Mouse (Mus musculus) heart, postnatal 36 days (tissue): Measurements from ENCODE around the gene Napa. TPM values are rescaled to one million over a fixed set of nuclear protein-coding genes. Genes with fewer than 3 reads are reported as not detected.

ENCODE experiments used
- DNase-seq, 2 experiments: peaks; one replicate each; pipeline ENCODE4 v3.0.0; 2021 to 2022
- intact Hi-C: fragments of 180-260 bp; cut with DNase I; formaldehyde crosslinking; loops from one replicate; pipeline ENCODE4 v1.15.1; 2025
- total RNA-seq, 2 experiments: library from RNA; stranded (reverse); gene quantifications; 2 replicates each; pipeline ENCODE4 v1.2.3; 2021

Gene Napa
- total RNA-seq, 2 experiments from 2014 or later: 81.3 to 84.7 TPM

DNA sequence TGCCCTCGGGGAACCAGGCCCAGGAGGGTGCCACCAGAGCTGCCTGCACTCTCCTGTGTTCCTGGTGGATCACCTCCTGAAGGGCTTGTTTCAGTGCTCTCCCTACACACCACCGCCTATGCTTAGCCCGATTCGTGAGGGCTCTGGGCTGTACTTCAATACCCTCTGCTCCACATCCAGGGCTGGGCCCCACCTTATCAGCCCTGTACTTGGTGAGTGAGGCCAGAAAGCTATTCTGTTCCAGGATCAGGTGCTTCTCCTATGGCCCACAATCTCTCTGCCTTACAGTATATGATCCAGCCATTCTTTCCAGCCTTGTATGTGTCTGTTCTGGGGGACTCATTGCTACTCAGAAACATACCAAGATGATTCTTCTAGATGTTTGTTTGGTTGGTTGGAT lies 14.9 kb upstream of the Napa start:
- intact Hi-C loops: no loop called here
- no peak for DNase-seq

GRCm38 (mm10) chr7:16087587-16087986 lies 10.7 kb upstream of the Napa start:
- intact Hi-C loops: no loop called here
- no peak for DNase-seq

GRCm38 (mm10) chr7:16094592-16094991 lies 3.7 kb upstream of the Napa start:
- intact Hi-C loops: no loop called here
- no peak for DNase-seq

- intact Hi-C loops: loop anchor here (1.0 to 2.0 kb wide), 2 partner anchors 18 to 163 kb away; no protein-coding TSS in a partner anchor
Observed at GRCm38 (mm10) chr7:16099901-16100300, 1.6 kb downstream of the Napa start.

GRCm38 (mm10) chr7:16101081-16101480 lies 2.8 kb downstream of the Napa start:
- intact Hi-C loops: no loop called here
- no peak for DNase-seq

More at GRCm38 (mm10) chr7:16099901-16100300, 1.6 kb downstream of the Napa start:
- DNase-seq: no peak

DNA sequence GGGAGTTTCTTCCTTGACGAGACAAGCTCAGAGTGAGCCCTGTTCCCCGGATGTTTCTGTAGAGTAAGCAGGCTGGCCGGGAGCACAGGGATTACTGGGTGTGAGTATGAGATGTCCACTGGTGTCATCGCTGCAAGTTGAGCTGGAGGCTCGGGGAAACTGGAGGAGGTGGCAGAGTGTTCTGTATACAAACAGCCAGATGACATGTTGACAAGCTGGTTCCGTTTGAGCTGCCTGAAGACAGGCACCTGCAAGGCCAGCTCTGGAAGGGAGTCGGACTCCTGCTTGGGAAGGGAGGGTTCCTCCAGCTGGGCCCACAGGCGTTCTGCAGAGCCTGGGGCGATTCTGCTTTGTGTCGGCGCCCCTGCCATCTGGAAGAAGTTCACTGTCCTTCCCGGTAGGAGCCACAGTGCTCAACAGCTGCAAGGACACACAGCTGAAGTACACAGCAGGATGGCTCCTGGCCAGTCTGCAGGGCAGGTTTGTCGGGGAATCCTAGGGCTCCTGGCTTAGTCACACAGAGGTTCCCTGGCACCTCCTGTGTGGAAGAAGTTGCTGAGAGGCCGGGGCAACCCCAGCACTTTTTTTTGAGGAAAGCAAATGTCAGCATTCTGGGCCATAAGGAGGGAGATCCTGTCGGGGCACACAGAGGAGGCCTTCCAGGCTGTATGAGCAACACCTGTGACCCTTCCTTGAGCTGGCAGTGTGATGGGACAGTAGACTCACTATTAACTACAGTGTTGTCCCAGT lies 3.6 kb downstream of the Napa start:
- no peak for DNase-seq
- intact Hi-C loops: no loop called here

DNA sequence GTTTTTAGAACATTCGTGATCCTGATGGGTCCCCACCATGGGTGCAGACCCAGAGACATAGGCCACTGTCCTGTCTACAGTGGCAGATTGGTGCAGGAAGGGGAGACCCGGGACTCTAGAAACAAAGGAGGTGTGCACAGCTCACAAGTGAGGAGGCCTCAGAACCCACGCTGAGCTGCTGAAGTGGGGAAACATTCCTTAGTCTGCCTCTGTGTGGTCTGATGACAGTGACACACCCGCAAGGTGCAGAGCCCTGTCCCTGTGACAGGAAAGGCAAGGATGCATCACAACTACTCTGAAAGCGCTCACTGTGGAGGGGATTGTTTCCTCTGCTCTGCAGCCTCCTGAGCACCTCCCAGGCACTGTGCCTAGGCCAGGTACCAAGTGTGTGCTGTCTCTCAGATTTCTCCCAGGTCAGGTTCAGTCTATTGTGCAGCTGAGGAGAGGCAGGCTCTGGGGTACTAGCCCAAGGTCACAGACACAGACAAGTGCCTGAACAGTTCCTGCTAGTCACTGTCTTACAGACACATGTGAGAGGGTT lies 4.5 kb downstream of the Napa start:
- no peak for DNase-seq
- intact Hi-C loops: no loop called here

DNA sequence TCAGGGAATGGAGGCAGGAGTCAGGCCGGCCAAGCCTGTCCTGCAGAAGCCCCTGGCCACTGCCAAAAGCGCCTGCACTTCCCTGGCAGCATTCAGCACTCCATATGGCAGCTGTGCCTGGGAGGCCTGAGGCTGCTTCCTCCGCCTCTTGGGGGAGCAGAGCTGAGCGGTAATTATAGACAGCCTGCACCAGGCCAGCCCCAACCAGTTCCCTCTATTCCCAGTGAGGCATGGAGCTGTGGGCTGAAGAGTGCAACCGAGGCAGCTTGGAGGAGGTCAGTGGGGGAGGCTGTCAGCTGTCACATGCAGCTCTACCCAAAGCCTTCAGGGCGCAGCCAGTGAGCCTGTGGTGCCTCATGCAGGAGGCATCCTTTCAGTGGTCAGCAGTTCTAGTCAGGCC lies 5.5 kb downstream of the Napa start:
- no peak for DNase-seq
- intact Hi-C loops: no loop called here

GRCm38 (mm10) chr7:16104611-16105388 lies 6.5 kb downstream of the Napa start:
- DNase-seq: no peak
- intact Hi-C loops: no loop called here

GRCm38 (mm10) chr7:16108886-16109542 lies 10.8 kb downstream of the Napa start:
- intact Hi-C loops: no loop called here

GRCm38 (mm10) chr7:16110158-16110557 lies 11.9 kb downstream of the Napa start:
- intact Hi-C loops: no loop called here
- DNase-seq: no peak

More at GRCm38 (mm10) chr7:16108886-16109542, 10.8 kb downstream of the Napa start:
- DNase-seq: no peak

- intact Hi-C loops: no loop called here
- no peak for DNase-seq
Observed at GRCm38 (mm10) chr7:16111284-16112090, 13.2 kb downstream of the Napa start.

- DNase-seq: no peak
- intact Hi-C loops: no loop called here
Observed at GRCm38 (mm10) chr7:16116418-16116817, 18.2 kb downstream of the Napa start.

DNA sequence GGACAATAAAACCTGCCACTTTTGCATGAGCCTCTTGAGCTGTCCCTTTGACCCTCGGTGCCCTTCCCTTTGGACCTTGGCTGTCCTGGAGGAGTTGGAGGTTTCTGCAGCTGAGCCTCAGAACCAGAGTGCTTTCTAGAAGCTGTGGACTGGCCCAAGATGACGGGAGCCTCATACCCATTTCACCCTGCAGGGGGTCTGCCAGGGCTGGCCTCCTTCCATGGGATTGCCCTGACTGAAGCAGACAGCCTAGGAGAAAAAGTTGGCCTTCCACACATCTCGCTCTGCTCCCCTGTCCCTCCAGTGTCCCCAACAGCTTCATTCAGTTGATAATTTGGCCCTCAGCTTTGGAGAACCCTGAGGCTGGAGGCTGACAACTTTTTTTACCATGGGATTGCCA lies 18.8 kb downstream of the Napa start:
- intact Hi-C loops: no loop called here
- no peak for DNase-seq

DNA sequence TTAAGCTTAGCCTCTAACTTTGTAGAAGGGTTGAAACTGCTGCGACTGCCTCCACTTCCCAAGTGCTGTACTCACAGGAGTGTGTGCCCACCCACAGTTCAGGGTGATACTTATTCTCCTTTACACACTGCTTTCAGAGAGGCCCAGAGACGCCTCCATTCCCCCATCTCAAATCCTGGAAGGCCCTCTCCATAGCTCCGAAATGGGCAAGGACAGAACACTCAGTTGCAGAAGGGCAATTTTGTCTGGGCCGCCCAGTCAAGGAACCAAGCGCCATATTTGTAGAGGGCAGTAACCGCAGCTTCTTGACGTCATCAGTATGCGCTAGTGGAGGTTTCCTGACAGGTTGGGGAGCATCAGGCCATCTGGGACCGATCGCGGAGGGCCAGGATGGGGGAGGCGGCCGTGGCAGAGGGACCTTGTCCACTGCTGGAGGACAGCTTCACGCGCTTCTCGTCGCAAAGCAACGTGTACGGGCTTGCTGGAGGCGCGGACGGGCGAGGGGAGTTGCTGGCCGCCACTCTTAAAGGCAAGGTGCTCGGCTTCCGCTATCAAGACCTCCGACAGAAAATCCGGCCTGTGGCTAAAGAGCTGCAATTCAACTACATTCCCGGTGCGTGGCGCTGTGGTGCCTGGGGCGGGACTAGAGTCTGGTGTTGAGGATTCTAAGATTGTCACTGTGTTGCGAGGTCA lies 21.5 kb downstream of the Napa start, which contains the start of gene Kptn:
Gene Kptn (plus strand): TSS at position 327 of the 693 bp plus-strand sequence.
- peak; percentile 92 to 96 for DNase-seq
- intact Hi-C loops: no loop called here

DNA sequence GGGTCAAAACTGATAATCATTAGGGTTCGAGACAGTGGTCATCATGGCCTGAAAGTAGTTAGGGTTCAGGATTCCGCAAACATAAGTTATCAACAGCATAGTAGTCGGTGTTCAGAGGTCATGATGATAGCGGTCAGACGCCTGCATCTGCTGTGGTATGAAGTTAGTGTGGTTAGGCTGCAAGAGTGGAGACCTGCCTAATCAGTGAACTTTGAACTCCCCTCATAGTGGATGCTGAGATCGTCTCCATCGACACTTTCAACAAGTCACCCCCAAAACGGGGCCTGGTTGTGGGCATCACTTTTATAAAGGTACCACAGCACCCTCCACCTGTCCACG lies 22.0 kb downstream of the Napa start:
- intact Hi-C loops: no loop called here
- DNase-seq: no peak

- intact Hi-C loops: no loop called here
- DNase-seq: no peak
Observed at GRCm38 (mm10) chr7:16125829-16126228, 27.6 kb downstream of the Napa start.

DNA sequence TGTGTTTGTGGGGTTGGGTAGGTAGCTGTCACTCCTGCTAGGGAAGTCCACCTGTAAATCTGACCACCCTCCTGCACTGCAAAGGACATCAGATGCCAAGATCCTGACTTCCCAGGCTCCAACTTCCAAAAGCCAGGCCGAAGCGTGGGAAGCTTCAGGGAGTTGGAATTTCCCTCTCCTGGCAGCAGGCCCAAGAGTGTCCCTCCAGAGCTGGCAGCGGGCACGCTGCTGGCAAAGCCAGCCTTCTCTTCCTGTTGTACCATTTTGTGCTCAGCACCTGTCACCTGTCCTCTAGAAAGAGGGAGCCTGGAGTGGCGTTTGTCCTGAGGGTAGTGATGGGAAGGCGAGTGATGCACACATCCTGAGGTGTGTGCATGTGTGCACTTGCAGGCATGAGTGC lies 30.1 kb downstream of the Napa start:
- intact Hi-C loops: no loop called here
- DNase-seq: no peak

GRCm38 (mm10) chr7:16128899-16129298 lies 30.6 kb downstream of the Napa start:
- no peak for DNase-seq
- intact Hi-C loops: no loop called here

- DNase-seq: peak; percentile 62 to 70
- intact Hi-C loops: no loop called here
Observed at GRCm38 (mm10) chr7:16129421-16129845, 31.2 kb downstream of the Napa start, which contains the start of gene Slc8a2. TSS of gene Slc8a2 (plus strand) at chr7:16129826.
